Mouse (Mus musculus) skeletal muscle tissue, adult 2 months (tissue): ENCODE results near the gene AL732309.1.

Experiments
- DNase-seq: peaks from one replicate; pipeline ENCODE4 v3.0.0-alpha.2; 2012; ENCODE audit warnings: low read depth, low spot score

The AL732309.1 gene

DNA sequence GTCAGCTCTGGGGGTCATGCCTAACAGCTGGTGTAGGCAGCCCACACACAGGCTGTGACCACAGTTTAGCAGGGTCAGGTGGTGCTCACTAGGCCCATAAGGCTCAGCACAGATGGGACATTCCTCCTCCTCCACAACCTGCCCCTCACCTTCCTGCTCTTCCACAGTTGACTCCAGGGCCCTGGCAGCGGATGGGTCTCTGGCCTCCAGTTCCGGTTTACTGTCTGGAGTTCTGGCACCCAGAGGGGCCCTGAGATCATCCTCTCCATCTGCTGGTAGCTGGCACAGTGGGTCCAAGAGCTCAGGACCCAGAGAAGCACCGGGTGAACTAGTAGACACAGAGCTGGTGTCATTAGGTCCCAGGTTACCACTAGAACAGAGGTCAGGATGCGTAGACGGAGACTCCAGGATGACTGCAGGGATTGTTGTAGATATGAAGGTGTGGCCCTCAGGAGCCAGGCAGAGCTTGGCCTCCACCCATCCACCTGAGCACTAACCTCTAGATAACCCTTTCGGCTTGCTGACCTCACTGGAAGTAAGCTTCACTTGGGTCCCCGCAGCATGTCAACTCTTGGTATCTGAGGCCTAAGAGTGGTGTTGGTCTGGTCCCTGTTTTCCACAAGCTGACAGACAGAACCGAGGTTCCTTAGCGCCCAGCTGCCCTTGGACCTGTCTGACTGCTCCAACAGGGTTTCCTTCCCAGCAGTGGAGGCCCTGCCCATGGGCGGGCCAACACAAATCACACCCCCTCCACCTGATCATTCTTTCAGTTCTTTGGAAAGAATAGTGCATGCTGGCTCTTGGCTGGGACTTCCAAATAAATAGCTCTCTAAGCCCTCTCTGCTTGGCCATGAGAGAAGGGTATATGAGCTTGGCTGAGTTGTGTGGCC, at the start of gene AL732309.1:
AL732309.1 (minus strand) TSS at position 681 of the 890 bp plus-strand sequence.
- no peak for DNase-seq

DNA sequence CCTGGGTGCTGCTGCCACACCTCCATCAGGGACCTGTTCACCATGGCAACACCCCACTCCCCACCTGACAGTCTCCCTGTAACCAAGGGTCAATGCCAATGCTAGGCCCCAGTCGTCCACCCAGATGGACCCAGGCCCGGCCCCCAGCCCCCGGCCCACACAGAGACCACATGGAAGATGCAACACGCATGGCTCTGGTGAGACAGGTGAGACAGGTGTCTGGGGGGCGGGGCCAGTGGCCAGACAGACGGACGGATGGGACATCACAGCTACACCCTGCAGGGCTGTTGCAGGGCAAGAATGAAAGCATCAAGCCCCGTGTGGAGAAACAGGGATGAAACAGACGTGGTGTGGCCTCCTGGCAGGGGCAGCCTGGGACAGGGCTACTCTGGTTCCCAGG, 47.0 kb upstream of the AL732309.1 start:
- DNase-seq = no peak

DNA sequence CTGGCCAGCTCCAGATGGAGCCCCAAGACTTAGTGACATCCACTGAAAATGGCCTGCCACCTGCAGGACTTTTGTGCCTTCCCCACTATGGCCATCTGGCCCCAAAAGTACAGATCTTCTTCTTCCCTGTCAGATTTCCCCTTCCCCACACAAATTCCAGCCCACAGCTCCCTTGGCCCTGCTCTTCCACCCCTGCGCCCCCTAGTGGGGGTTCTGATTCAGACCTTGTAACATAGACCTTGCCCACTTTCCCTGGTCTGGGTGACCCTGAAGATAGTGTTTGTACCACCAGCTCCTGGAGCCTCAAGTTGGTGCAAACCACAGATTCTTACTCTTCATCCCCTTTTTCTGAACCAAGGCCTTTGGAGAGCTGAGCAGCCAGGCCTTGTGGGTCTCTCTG, 46.2 kb upstream of the AL732309.1 start:
- peak; percentile 43 for DNase-seq

DNA sequence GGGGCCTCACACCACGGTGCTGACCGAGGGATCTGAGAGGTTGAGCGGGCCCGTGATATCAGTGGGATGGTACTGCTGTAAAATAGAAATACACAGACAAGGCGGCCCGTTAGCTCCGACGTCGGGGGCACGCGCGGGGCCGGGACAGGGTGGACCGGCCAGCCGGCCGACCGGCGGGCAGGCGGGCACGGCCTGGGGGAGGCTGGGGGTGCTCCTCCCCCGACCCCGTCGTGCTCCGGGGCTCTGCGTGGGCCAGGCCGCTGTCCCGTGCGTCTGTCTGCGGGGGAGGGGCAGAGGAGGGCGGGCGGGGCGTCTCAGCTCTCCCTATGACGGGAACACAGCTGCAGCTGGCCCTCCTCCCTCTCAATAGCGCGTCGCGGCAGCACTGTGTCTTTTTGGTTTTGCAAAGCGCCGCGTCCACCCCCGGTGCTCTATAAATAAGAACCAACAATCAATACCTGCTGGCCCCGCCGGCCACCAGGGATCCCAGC, 45.4 kb upstream of the AL732309.1 start:
- DNase-seq = no peak

DNA sequence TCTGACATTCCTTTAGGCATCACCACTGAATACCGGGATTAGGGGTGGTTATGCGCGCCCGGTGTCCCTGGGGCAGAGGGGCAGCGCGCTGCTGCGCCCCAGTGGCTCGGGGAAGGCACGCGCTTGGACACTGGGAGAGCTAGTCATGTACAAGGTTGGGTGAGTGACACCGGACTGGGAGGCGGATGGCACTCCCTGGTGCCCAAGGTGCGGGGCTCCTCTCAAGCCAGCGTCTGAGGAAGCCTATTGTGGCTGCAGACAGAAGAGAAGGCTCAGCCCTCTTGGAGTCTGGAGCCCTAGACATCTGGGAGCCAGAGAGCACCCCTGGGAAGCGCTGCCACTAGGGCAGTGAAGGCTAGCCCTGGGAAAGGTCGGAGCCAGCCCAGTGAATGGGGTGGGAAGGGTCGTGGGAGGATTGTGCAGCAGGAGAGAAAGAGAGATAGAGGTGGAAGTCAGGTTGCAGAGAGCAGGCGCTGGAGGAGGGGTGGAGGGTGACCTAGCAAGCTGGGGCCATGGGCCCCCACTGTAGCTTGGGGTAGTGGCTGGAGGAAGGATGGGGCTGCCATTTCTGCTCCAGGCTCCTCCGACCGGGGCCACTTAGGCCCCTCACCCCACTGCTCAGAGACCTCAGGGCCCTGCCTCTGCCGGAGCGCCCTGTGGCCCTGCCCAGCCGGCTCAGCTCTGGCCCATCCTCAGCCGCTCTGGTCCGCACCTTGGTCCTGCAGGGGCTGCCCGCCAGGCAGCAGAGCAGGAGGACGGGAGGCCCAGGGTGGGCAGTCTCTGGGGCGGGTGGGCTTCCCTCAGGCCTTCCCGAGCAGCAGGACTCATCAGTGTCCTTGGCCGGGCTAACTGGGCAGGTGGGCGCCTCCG, 44.8 kb upstream of the AL732309.1 start:
- no peak for DNase-seq

DNA sequence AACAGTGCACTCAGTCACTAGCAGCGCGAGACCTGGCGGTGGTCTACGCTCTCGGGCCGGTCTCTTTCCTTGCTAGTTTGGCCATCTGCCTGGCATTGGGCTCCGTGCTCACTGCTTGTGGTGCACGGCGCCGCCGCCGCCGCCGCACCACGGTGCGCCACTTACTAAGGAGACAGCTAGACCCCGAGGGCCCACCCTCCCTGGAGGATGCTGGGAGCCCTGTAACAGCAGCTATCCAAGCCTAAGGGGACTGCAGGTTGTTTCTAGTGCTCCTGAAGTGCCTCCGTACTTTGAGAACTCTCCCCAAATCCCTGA, 44.1 kb upstream of the AL732309.1 start:
- no peak for DNase-seq

DNA sequence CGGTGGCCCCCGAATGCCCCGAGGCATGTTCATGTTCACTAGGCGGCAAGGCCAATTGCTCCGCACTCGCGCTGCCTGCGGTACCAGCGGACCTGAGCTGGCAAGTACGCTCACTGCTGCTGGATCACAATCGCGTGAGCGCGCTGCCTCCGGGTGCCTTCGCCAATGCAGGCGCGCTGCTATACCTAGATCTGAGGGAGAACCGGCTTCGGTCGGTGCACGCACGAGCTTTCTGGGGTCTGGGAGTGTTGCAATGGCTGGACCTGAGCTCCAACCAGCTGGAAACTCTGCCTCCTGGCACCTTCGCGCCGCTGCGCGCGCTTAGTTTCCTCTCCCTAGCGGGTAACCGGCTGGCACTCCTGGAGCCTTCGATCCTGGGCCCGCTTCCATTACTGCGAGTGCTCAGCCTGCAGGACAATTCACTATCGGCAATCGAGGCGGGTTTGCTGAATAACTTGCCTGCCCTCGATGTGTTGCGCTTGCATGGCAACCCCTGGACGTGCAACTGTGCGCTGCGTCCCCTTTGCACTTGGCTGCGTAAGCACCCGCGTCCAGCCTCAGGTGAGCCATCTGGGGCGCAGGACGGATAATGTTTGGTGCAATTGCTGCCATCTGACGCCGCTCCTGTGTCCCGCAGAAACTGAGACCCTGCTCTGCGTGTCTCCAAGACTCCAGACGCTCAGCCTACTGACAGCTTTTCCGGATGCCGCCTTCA, 43.6 kb upstream of the AL732309.1 start:
- no peak for DNase-seq

DNA sequence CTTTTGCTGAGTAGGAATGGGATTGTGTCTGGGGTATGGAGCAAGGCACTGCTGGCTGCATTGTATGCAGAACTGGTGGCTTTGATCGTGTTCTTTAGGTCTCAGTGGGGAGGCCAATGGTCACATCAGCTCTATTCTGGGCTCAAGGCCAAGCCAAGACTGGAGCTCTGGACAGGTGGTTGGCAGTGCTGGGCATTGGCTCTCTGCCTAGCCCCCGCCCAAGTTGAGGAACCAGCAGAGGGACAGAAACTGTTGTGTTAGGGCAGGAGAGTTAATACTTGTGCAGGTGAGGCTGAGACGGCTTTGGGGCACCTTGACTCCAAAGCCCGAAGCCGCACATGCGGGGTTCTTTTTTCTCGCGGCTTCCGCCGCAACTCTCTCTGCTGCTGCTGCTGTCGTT, 43.0 kb upstream of the AL732309.1 start, which contains the start of gene Lrrc26:
Lrrc26 (plus strand) TSS at position 265 of the 400 bp plus-strand sequence.
- no peak for DNase-seq

DNA sequence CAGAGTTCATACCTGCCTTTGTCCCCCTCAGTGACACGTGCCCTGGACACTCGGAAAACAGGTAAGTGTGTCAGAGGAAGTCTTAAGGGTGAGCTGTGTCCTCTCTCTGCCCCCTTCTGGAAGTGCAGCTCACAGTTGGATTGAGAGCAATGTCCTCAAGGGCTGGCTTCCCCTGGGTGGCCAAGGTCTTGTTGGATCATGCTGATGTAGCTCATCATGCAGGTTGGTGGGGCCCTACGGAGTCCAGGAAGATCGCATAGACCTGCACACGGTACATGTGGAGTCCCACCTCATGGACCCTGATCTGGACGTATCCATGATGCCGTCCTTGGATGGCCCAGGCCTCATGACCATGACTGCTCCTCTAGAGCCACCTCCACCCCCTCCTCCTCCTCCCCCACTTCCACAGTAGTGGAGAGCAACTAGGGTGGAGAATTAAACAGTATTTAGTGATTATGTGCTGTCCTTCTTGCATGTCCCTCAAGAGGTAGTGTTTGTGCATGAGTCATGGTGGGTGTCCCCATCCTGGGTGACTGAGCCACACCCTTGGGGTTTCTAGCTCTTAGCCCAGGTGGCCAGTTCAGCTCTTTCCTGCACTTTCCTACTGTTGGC, 42.2 kb upstream of the AL732309.1 start:
- DNase-seq = no peak

DNA sequence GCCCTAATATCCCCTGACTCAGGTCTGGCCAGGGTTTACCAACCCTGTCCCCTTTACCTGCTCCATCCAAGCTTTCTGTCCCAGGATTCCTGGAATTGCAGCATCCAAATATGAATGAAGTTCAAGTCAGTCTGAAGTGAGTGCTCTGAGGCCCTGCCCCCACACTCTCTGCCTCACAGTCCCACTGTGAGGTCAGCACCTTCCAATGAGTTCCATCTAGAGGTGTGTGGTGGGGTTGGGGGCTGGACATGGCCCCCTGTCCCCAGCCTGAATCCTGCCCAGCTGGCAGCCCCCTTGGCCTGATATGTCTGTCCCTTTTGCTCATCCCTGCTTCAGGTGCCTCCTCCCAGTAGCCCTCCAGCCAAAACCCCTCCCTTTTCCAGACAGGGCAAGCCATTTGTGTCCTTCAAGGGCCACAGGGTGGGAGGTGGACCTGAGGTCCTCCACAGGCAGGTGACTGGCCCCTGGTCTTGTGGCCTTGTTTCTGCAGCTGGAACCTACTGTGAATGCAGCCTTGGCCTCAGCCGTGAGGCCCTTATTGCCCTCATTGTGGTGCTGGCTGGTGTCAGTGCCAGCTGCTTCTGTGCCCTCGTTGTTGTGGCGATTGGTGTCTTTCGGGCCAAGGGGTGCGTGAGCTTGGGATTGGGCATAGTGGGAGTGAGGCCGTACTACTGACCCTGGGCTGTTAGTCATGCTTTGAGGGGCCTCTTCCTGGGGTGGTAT, 41.4 kb upstream of the AL732309.1 start, which contains the start of gene Tmem210:
Tmem210 (plus strand) TSS at position 219 of the 723 bp plus-strand sequence.
- DNase-seq = no peak

DNA sequence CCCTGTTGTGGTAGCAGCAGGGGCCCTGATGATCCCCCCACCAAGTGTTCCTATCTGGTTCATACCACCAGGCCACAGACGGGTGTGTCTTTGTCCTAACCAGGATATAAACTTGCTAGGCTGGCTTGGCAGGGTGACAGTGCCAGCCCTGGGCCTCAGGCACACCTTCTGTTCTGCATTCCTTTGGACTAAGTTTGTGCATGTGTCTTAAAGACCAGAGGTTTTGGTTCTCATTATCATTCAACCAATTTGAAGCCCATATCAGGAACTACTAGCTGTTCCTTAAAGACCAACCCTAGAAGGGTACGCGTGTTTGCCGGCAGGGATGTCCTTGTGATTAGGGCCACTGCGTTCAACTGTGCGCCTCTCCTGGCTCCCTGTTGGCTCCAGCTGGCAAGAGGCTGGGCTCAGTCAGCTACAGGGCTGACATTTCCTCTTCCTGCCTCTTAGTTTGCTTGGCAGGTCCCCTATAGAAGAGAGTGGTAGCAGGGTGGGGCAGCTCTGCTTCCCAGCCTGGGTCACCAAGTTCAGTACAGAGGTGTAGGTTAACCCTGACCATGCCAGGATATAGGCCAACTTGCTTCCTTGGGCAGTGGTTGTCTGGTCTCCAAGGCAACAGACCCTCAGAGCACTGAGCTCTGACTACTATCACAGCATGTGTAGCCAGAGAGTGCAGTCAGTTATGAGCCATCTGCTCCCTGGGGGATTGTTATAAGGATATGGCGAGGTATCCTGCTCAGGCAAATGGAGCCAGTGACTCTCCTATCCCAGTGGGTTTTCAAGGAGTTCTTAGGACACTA, 40.4 kb upstream of the AL732309.1 start:
- DNase-seq = no peak

DNA sequence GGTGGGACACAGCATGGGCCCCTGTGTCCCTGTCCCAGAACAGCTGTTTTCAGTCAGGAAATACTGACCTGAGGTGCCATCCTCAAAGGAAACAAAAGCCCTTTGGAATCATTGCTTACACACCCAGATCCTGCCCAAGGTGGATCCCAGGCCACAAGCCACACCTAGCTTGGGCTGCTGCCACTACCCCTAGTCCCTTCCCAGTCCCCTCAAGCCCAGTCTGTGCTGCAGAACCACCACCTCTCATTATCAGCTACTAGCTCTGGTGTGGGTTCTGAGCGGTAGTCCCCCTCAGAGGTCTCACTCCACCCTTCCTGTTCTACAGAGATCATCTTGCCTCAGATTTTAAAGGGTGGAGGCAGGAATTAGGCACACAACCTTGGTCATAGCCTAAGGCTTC, 39.7 kb upstream of the AL732309.1 start:
- no peak for DNase-seq

DNA sequence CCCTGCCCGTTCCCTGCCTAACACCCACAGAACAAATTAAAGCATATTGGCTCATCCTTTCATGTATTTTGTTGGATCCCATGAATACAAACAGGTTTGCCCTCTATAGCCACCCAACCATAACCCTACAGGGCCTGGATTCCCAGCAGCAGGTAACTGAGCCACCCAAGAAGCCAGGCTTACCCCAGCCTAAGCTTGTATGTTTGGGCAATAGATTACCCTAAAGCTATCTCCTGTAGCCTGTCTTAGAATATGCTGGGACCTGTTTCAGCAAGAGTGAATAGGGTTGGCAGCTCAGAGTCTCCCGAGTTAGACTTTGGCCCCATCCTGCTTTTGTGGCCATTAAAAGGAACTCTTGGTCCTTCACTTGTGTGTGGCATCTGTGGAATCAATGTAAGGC, 38.9 kb upstream of the AL732309.1 start:
- DNase-seq = no peak

DNA sequence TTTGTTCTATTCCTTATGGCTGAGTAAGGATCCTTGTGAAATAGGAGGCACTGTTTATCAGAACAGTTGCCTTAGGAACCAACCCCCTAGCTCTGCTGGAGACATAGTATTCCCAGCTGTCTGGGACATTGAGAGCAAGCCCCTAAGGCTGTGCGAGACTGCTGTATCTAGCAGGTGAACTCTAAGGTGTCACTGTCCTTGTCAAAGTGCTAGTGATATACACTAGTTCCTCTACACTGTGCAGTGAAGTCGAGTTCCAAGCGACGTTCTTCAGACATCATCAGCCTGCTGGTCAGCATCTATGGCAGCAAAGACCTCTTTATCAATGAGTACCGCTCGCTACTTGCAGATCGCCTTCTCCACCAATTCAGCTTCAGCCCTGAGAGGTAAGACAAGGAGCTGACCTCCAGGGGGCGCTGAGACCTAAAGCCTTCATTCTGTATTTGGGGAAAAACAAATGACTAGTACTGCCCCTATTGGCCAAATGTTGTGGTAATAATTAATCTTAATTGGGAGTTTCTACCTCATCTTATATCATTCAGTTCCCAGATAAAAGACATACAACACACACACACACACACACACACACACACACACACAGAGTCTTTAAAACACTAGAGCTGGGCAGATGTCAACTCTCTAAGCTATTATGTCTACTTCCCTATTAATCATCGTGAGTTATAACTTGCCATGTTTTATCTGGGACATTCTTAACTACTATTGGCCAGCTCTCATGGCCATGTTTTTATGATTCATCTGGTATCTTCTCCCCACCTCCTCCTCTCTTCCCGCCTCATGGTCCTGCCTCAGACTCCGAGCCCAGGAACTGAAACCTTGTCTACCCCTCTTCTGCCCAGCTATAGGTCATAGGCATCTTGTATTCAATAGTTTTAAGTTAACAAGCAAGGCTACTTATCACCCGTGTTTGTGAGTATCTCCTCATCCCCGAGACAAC, 32.5 kb upstream of the AL732309.1 start:
- DNase-seq = no peak

DNA sequence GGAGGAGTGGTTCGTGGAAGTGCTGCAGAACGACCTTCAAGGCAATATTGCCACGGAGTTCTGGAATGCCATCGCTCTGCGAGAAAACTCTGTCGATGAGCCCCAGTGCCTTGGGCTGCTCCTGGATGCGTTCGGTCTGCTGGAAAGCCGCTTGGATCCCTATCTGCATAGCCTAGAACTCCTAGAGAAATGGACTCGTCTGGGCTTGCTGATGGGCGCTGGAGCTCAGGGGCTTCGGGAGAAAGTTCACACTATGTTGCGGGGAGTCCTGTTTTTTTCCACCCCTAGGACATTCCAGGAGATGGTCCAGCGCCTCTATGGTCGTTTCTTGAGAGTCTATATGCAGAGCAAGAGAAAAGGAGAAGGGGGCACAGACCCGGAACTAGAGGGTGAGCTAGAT, 26.3 kb upstream of the AL732309.1 start:
- no peak for DNase-seq

DNA sequence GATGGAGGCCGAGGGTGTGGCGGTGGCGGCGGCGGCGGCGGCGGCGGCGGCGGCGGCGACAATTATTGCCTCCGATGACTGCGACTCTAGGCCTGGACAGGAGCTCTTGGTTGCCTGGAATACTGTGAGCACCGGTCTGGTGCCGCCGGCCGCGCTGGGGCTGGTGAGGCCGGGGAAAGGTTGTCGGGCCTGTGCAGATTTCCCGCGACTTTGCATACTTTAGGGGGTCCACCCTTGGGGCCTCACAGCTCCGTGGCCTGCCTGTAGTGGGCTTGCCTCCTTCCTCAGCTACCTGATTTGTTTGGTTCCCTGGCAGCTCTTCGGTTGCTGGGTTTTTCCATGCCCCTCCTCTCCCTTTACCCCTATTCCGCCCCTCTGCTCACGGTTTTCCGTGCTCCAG, 25.9 kb upstream of the AL732309.1 start:
- no peak for DNase-seq

DNA sequence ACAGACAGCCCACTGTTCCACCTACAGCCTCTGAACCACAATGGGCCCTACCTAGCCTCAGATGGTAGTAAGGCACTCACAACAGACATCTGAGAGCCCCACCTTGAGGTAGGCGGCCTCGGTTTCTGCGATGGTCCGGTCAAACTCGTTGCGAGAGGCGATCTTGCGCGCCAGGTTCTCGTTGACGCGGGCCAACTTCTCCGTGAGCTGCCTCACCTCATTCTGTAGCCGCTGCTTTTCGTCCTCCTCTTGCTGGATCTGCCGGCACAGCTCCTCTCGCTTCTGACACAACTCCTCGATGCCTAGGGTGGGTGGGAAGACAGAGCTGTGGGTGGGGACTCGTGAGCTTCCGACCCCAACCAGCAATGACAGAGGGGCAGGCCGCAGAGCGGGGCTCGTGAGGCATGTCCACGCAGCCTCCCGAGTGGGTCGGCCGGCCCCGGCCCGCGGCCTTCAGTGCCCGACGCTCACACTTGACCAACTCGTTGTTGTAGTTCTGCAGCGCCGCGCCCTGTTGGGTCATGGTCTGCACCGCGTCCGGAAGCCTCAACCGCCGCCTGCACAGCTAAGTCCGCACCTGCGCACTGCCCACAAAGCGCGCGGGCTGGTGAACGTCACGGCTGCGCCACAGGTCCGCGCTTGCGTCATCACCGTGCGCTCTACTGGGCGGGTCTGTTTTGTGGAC, 25.3 kb upstream of the AL732309.1 start, which contains the start of the genes Ssna1 and Anapc2:
Ssna1 (minus strand) TSS at position 612 of the 685 bp plus-strand sequence.
Anapc2 (plus strand) TSS at position 652 of the 685 bp plus-strand sequence.
- peak; percentile 96 for DNase-seq
